Mouse (Mus musculus): ENCODE results near the gene Olfr62. TPM values are rescaled to one million over a fixed set of nuclear protein-coding genes. Genes with fewer than 3 reads are reported as not detected.
A peak's percentile ranks its signal among the peaks of the same experiment; 100 is the strongest.

Olfr62 gene
- not detected in 2 replicates for total RNA-seq (2014; fragmentation: Nextera tagmentation)
- 0.11 TPM in 1 of 2 replicates, not detected in the other for total RNA-seq (2017)
- not detected in 2 replicates for polyA plus RNA-seq (2012)

- Histone ChIP-seq H3K36me3 (replicated peaks) (no peaks in the 10 kb centered on the region), H3K27me3 (ENCODE audit: insufficient read depth, low read length) (peaks cover 17% of the 10 kb centered on the region), H3K4me3 (ENCODE audit: low read depth, low read length) (no peak within 1 kb of the TSS), H3K9me3 (replicated peaks) (no peaks in the 10 kb centered on the region), H3K4me1 (ENCODE audit: insufficient read depth, low read depth, low read length) (no peaks in the 10 kb centered on the region)
- ATAC-seq (ENCODE audit: extremely low read depth, insufficient number of reproducible peaks, low FRiP score, poor library complexity, severe bottlenecking) (no peak), DNase-seq (ENCODE audit: low spot score) (no peak)
- no peak for TF ChIP-seq POLR2AphosphoS5 (IDR thresholded peaks at IDR 0.05; ENCODE audit: insufficient replicate concordance, low read depth, low read length)
- TF ChIP-seq GATA1 (IDR thresholded peaks at IDR 0.05; ENCODE audit: borderline replicate concordance, low read length) = no peak
- no peak for TF ChIP-seq GATA2 (IDR thresholded peaks at IDR 0.05; ENCODE audit: borderline replicate concordance, low read depth, low read length)
- no peak for TF ChIP-seq TAL1 (conservative IDR thresholded peaks at IDR 0.05; ENCODE audit: low read depth, low read length)
- no peak for TF ChIP-seq CTCF (IDR thresholded peaks at IDR 0.05; ENCODE audit: low read depth, low read length)
Measured at GRCm38 (mm10) chr4:118658652-118659051, at the start of gene Olfr62. Gene Olfr62, plus strand, starts transcription at chr4:118658952.

DNA sequence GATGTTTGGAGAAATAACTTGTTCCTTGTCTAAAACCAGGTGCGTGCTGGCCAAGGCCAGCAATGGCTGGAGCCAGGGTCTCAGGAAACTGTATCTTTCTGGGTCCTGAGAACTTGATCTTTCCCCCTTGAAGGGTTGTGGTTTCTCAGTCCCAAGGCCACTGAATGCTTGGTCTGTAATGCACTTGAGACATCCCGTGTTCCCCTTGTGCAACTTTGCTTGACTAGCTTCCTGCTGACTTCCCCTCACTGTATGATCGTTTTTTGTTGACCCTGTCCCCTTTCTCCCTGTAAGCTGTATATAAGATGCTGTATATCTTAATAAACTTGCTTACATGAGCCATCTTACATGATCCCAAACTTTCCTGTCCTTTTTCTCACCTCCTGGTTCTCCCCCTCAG, 48.9 kb upstream of the Olfr62 start:
- ATAC-seq (ENCODE audit: extremely low read depth, insufficient number of reproducible peaks, low FRiP score, poor library complexity, severe bottlenecking) (no peak), DNase-seq (ENCODE audit: low spot score) (no peak)
- TF ChIP-seq TAL1 (conservative IDR thresholded peaks at IDR 0.05; ENCODE audit: low read depth, low read length) = no peak
- TF ChIP-seq POLR2AphosphoS5 (IDR thresholded peaks at IDR 0.05; ENCODE audit: insufficient replicate concordance, low read depth, low read length) = no peak
- no peak for TF ChIP-seq GATA1 (IDR thresholded peaks at IDR 0.05; ENCODE audit: borderline replicate concordance, low read length)
- no peak for TF ChIP-seq GATA2 (IDR thresholded peaks at IDR 0.05; ENCODE audit: borderline replicate concordance, low read depth, low read length)
- no peak for TF ChIP-seq CTCF (IDR thresholded peaks at IDR 0.05; ENCODE audit: low read depth, low read length)
- Histone ChIP-seq H3K4me1 (ENCODE audit: insufficient read depth, low read depth, low read length) (no peaks in the 10 kb centered on the region), H3K27me3 (ENCODE audit: insufficient read depth, low read length) (peaks cover 51% of the 10 kb centered on the region), H3K4me3 (ENCODE audit: low read depth, low read length) (no peak overlapping the region), H3K9me3 (replicated peaks) (no peaks in the 10 kb centered on the region), H3K36me3 (replicated peaks) (no peaks in the 10 kb centered on the region)

DNA sequence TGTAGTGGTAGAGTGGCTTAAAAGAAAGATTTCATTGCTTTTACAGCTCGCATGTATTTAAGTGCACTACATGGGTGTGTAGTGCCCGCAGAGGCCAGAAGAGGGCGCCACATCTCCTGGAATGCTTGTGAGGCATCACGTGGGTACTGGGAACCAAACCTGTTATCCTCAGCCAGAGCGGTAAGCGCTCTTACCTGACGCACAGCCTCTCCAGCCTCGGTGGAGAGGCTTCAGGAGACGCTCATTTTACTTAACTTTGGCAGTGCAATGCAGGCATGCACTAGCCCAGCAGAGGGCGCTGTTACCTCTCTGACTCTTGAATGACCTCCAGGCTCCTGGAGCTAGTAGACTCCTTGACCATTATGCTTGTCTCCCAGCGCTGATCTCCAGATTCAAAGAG, 46.1 kb upstream of the Olfr62 start:
- no peaks in the 10 kb centered on the region for H3K4me1 ChIP-seq (ENCODE audit: insufficient read depth, low read depth, low read length)
- H3K36me3 ChIP-seq (replicated peaks) = no peaks in the 10 kb centered on the region
- no peak for ATAC-seq (ENCODE audit: extremely low read depth, insufficient number of reproducible peaks, low FRiP score, poor library complexity, severe bottlenecking)
- peaks cover 5% of the 10 kb centered on the region for H3K9me3 ChIP-seq (replicated peaks)
- peaks cover 57% of the 10 kb centered on the region for H3K27me3 ChIP-seq (ENCODE audit: insufficient read depth, low read length)
- DNase-seq (ENCODE audit: low spot score) = no peak
- H3K4me3 ChIP-seq (ENCODE audit: low read depth, low read length) = no peak overlapping the region
- TF ChIP-seq CTCF (IDR thresholded peaks at IDR 0.05; ENCODE audit: low read depth, low read length) (peak; percentile 70), GATA1 (IDR thresholded peaks at IDR 0.05; ENCODE audit: borderline replicate concordance, low read length) (no peak), POLR2AphosphoS5 (IDR thresholded peaks at IDR 0.05; ENCODE audit: insufficient replicate concordance, low read depth, low read length) (no peak)

GRCm38 (mm10) chr4:118615412-118615811, 43.3 kb upstream of the Olfr62 start:
- no peaks in the 10 kb centered on the region; the same call in 1 of the 2 replicates for H3K4me1 ChIP-seq (ENCODE audit: insufficient read depth, low read depth, low read length)
- no peak overlapping the region for H3K4me3 ChIP-seq (ENCODE audit: low read depth, low read length)
- H3K9me3 ChIP-seq (replicated peaks) = peaks cover 5% of the 10 kb centered on the region
- peaks cover 51% of the 10 kb centered on the region for H3K27me3 ChIP-seq (ENCODE audit: insufficient read depth, low read length)
- no peaks in the 10 kb centered on the region for H3K36me3 ChIP-seq (replicated peaks)
- TF ChIP-seq POLR2AphosphoS5 (IDR thresholded peaks at IDR 0.05; ENCODE audit: insufficient replicate concordance, low read depth, low read length) (no peak), TAL1 (conservative IDR thresholded peaks at IDR 0.05; ENCODE audit: low read depth, low read length) (no peak), GATA2 (IDR thresholded peaks at IDR 0.05; ENCODE audit: borderline replicate concordance, low read depth, low read length) (no peak), GATA1 (IDR thresholded peaks at IDR 0.05; ENCODE audit: borderline replicate concordance, low read length) (no peak), CTCF (IDR thresholded peaks at IDR 0.05; ENCODE audit: low read depth, low read length) (no peak)
- no peak for DNase-seq (ENCODE audit: low spot score)
- no peak for ATAC-seq (ENCODE audit: extremely low read depth, insufficient number of reproducible peaks, low FRiP score, poor library complexity, severe bottlenecking)

- no peak for TF ChIP-seq CTCF (IDR thresholded peaks at IDR 0.05; ENCODE audit: low read depth, low read length)
- no peak for TF ChIP-seq GATA1 (IDR thresholded peaks at IDR 0.05; ENCODE audit: borderline replicate concordance, low read length)
- no peak for TF ChIP-seq GATA2 (IDR thresholded peaks at IDR 0.05; ENCODE audit: borderline replicate concordance, low read depth, low read length)
- no peak for TF ChIP-seq POLR2AphosphoS5 (IDR thresholded peaks at IDR 0.05; ENCODE audit: insufficient replicate concordance, low read depth, low read length)
- TF ChIP-seq TAL1 (conservative IDR thresholded peaks at IDR 0.05; ENCODE audit: low read depth, low read length) = no peak
- ATAC-seq (ENCODE audit: extremely low read depth, insufficient number of reproducible peaks, low FRiP score, poor library complexity, severe bottlenecking) (peak; percentile 91), DNase-seq (ENCODE audit: low spot score) (peak; percentile 83)
- peaks cover 5% of the 10 kb centered on the region for H3K9me3 ChIP-seq (replicated peaks)
- H3K4me3 ChIP-seq (ENCODE audit: low read depth, low read length) = peak within 1 kb of the TSS; percentile 85
- H3K27me3 ChIP-seq (ENCODE audit: insufficient read depth, low read length) = peaks cover 13% of the 10 kb centered on the region
- H3K36me3 ChIP-seq (replicated peaks) = peaks cover 33% of the 10 kb centered on the region
- H3K4me1 ChIP-seq (ENCODE audit: insufficient read depth, low read depth, low read length) = peaks cover 30% of the 10 kb centered on the region
Measured at GRCm38 (mm10) chr4:118620279-118620966, 38.3 kb upstream of the Olfr62 start, which contains the start of the genes Cfap57 and Ebna1bp2. Gene Cfap57, minus strand, starts transcription at chr4:118620777. Gene Ebna1bp2, plus strand, starts transcription at chr4:118620799.

GRCm38 (mm10) chr4:118620967-118621320, 37.8 kb upstream of the Olfr62 start:
- Histone ChIP-seq H3K4me3 (ENCODE audit: low read depth, low read length) (peak overlapping the region; percentile 85), H3K36me3 (replicated peaks) (peaks cover 39% of the 10 kb centered on the region), H3K27me3 (ENCODE audit: insufficient read depth, low read length) (peaks cover 11% of the 10 kb centered on the region), H3K9me3 (replicated peaks) (peaks cover 5% of the 10 kb centered on the region), H3K4me1 (ENCODE audit: insufficient read depth, low read depth, low read length) (peaks cover 30% of the 10 kb centered on the region)
- TF ChIP-seq CTCF (IDR thresholded peaks at IDR 0.05; ENCODE audit: low read depth, low read length) (no peak), GATA2 (IDR thresholded peaks at IDR 0.05; ENCODE audit: borderline replicate concordance, low read depth, low read length) (no peak), POLR2AphosphoS5 (IDR thresholded peaks at IDR 0.05; ENCODE audit: insufficient replicate concordance, low read depth, low read length) (no peak), GATA1 (IDR thresholded peaks at IDR 0.05; ENCODE audit: borderline replicate concordance, low read length) (no peak), TAL1 (conservative IDR thresholded peaks at IDR 0.05; ENCODE audit: low read depth, low read length) (no peak)
- DNase-seq (ENCODE audit: low spot score) = peak; percentile 12
- ATAC-seq (ENCODE audit: extremely low read depth, insufficient number of reproducible peaks, low FRiP score, poor library complexity, severe bottlenecking) = no peak
